Mouse (Mus musculus) frontal cortex, postnatal 25 days (tissue): ENCODE measurements at regions not wholly inside any gene's neighbourhood (a gene's known extent, or its start where the extent isn't known, plus 50 kb on each side); places are given as distances from the start of the nearest gene placed in this dataset.

Experiments
- DNase-seq, 2 experiments: peaks; one replicate each; pipeline ENCODE4 v3.0.0; 2022; ENCODE audit warnings: low spot score in 2 of 2

DNA sequence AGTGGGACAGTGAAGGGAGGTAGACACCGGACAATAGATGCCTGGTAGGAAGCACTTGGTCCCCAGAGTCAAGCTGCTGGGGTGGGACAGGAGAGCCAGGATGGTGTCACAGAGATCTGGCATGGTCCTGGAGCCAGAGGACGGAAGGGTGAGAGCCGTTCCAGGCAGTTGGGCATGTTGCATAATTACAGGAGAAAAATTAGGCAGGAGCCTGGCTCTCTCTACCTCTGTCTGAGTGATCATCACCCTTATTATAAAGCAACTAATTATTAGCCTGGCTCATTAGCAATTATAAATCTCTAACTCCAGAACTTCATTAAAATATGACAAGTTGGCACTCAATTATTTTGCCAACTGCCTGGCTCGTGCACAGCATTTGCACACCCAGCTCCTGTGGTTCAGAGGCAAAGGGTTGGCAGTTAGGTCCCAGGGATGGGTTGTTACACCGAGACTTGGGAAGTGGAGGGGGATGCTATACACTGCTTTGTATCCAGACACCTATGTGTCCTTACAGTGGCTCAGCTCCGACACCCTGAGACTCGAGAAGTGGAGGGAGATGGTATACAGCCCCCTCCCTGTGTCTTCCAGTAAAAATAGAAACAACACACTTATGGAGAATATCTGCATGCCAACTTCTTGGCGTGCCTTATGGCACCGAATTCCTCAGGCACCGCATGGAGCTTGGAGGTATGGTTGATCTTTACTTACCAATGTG, 203.7 kb upstream of the Sdk2 start:
- no peak for DNase-seq

DNA sequence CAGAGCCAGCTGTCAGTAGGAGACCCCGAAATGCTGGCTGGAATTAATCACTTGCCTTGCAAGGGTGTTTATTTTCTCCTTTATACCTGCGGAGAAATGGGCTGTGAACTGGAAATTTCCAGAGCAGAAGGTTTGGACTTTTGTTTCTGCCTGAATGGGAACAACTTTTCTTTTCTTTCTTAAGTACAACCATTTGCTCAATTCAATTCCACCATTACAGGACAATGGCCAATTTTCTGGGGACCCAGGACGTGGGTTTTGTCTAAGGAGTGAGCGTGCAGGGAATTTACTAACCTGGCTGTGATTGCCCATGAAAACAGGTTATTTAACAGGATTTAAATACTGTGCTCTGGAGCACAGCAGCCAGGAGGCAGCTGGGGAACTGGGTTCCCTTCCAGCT, 195.1 kb upstream of the Sdk2 start:
- DNase-seq, result no peak

DNA sequence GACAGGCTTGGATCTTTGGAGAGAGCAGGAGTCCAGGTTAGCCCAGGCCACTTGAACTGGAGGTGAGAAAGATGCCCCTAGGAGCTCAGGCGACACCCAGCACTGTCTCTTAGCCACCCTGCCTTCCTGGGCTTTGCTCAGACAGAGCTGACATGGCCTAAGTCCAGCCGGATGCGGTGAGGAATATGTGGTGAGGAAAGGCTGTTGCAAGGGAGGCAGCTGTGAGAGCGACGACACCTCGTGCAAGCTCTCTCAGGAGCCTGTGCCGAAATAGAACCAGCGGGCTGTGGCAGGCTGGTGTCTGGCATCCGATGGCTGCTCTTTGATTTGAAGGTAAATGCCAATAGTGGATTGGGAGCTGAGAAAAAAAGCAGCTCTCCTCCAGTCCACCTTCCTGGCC, 191.4 kb upstream of the Sdk2 start:
- DNase-seq, result no peak

DNA sequence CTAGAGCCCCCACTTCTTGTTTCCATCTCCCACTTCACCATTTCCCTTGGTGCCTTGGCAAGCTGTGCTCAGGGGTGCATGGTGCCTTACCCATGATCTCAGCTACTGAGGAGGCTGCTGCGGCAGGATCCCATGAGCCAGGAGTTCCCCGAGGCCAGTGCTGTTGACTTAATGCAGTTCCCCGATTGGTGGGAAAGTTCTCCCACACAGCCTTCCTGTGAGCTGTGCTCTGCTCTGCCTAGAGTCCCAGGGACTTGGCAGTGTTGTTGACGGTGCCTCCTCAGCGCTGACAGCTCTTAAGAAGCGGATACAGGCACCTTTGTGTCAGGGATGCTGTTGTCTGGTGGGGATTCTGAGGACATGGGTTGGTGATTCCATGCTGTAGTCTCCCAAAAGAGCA, 190.9 kb upstream of the Sdk2 start:
- DNase-seq, result no peak

DNA sequence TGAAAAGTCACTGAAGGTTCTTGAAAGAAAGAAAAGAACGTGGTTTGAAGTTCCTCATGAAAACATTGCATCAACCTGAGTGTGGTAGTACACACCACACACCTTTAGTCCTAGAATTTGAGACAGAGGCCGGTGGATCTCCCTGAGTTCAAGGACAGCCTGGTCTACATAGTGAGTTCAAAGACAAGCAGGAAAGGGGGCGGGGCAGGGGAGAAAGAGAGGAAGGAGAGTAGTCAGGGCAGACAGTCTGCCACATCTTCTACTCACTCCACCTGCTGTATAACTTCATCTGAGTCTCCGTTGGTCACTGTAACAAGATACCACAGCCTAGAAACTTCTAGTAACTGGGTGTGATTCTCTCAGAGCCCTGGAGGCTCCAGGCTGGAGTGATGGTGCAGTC, 190.2 kb upstream of the Sdk2 start:
- no peak for DNase-seq

DNA sequence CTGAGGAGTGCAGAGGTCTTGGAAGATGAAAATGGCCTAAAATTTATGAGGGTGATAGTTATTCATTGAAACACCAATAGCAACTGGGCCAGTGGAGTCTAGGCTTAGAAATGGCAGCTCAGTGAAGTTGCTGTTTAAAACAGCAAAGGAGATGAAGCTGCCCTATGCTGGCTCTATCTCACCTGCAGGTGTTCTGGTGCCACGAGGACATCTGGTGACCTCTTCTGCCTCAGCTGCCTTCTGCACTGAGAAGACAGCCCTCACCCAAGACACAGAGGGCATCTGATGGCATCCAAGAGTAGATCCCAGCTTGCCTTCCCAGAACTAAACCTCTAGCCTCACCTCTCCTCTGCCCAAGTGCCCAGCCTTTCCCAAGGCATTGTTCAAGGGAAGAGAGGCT, 187.5 kb upstream of the Sdk2 start:
- DNase-seq, result no peak

DNA sequence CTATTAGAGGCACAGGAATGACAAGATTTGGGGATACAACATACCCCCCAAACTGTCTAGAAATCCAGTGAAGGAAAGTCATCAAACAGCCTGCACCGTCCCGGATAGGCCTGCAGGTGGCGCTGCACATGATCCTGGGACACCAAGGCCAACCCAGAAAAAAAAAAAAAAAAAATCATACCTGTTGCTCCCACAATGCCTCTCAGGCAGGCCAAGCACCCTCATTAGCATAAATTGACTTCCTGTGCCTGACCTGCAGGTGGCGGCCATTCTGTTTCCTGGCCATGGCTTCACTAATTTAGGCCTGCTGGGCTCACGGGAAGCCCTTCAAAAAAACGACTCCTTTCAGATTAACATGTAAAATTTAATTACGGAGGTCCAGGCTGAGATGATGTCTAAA, 184.8 kb upstream of the Sdk2 start:
- DNase-seq, result no peak

DNA sequence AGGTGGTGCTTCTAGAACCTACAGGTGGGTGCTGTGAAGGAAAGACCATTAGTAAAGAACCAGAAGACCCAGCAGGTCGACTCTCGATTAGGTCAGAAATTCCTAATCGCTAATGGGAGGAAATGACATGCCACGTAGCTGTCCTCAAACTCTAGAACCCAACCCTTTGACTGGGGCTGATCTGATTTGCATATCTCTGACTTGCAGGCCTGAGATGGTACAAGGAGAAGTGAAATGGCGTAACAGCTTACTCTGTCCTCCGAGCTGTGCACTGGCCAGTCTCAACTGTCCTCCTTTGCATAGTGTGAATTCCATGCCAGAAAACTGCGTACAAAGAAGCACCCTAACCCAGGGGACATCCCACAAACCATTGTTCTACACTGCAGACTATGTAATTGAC, 182.4 kb upstream of the Sdk2 start:
- no peak for DNase-seq

DNA sequence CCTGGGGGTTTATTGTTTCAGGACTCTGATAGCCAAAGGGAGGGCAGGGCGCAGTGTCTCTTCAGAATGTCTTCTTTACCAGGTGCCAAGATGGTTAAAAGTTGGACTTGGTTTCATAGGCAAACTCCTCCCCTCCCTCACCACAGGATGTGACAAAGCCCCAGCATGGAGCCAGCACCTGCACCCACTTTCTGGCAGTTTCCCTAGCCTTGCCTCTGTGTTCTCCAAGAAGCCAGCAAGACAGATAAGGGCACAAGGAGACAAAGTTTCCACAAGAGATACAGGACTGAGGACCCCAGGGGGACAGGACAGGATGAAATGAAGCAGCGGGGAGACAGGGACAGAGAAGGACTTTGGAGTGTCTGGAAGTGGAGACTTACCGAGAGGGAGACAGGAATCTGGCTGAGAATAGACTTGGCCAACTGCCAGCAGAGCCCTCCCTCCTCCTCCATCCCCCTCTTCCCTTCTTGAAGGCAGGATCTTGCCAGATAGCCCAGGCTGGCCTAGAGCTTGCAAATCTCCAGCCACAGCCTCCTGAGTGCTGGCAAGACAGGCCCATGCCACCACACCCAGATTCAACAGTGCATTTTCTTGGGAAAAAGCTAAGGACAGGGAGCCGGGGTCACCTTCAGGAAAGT, 181.5 kb upstream of the Sdk2 start:
- DNase-seq, result no peak

DNA sequence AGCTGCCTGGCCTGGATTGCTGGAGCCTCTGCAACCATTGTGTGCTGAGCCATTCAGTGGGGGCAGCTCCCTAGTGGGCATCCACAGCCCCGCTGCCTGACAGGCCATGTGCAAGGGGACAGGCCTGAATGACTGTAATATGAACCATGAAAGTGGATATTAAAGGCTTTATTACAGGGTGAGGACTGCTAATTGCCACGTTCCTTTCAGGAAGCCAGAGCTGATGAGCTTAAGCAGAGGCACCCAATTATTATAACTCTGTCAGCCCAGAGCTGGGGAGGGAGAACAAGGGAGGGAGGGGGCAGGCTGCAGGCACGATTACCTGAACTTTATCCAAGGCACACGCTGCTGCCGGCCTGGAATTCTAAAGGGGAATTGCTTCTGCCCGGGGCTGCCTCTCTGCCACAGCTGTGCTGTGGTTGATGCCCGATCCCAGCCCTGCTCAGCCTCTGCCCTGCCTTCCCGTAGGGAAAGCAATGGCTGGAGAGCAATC, 172.5 kb upstream of the Sdk2 start:
- DNase-seq, result no peak

DNA sequence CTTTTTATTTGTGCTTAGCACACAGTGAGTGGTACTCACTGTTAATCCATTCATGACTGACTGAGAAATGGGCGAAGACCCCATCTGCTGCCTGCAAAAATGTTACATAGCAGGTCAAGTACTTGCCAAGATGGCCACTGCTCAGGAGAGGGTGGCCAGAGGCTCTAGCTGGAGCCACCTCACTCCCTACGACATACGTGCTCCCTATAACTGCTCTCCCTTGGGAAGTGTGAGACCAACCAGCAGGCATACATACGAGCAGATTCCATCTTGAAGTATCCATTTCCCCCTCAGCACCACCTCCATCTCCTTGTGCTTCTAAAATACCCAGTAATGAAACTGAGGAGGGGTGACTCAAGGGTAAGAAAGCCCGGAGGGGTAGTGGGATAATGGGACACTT, 172.0 kb upstream of the Sdk2 start:
- no peak for DNase-seq

DNA sequence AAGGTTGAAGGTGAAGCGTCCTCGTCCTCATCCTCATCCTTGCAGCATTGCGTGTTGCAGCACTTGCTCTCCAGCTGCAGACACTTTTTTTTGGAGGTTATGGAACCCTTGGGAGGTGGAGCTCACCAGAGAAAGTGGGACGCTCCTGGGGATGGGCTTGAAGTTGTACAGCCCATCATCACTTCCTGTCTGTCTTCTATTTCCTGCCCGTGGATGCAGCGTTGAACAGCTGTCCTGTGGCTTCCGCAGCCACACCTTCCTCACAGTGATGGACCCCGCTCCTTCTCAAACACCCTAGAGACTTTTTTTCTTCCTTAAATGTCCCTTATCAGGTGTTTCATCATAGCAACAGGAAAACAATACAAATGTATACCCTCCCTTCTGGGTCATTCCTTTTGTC, 171.5 kb upstream of the Sdk2 start:
- DNase-seq, result no peak

DNA sequence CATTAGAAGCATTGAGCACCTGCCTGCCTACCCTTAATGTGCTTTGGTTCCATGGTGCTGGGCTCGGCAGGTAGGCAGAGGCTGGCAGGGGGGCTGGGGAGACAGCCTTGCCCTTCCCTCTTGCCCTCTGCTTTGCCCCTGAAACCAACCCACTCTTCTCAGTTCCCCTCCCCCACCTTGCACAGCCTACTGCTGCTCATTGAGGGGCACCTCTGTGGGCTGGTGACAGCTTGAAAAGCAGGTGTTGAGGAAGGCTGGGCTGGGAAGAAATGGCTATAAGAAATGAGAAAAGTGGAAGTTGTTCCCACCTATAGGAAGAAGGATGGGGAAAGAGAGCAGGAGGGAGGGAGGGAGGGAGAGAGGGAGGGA, 167.7 kb upstream of the Sdk2 start:
- no peak for DNase-seq

DNA sequence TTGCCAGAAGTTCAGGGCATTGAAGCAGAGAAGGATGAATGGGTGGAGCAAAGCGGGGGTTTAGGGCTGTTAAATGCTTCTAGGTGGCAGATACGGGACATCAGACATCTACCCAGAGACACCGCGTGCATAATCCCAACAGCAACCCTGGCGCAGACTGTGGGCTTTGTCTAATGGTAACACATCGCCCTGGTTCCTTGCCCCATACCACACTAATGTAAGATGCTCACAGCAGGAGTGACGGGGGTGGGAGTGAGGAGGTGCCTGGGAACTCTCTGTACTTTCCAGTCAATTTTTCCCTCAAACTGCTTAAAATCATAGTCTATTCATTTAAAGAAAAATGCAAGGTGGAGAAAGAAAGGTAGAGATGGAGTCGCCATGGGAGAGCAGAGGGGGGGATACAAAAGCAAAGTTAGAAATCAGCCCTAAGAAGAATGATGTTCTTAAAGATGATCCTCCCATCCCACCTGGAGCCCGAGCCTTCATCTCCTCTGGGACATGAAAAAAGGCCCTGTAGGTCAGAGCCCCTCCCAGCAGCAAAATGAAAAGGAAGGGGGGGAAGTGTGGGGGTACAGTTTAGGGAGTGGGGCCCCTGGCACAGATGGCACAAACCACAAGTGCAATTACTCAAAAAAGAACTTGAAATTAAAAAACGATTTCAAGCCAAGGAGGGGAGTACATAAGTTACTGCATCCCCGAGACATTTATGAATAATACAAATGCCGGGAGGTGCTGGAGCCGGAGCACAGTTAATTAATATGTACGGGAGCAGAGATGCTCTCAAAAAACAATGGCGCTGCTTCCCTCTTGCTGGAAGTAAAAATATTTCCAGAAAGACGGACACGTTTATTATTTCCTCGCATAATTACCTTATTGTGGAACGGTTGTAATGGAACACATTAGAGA, 167.0 kb upstream of the Sdk2 start:
- no peak for DNase-seq

DNA sequence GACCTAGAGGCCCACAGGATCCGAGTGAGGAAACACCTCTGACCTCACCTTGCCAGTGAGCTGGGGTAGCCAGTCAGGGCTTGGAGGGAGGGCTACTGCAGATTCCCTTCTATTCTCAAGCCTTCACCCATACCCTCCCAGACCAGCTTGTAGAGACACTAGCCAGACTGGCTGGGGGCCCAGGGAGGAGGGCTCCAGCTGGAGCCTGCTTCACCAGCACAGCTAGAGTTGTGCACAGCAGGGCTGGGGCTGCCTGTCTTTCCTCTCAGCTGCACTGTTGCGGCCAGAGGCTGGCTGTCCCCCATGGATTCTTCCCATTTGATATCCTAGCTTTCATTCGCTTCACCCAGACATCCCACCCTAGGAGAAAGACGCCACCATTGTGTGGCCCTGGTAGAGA, 165.0 kb upstream of the Sdk2 start:
- DNase-seq, result no peak

DNA sequence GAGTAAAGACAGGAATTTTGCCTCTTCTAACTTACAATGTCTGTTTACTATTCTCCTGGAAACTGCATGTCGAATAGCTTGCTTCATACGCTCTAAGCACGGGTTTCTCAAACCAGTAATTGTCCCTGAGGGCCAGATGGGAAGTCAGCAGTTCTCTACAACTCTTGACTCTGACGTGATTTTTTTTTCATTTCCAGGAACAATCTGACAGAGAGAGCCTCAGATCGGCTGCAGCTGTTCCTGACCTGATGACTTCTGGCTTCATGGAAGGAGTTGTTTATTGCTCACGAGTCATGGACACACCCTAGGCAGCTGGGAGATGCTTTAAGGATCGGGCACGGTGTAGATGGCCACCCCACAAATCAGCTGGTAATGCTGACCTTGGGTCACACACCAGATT, 162.9 kb upstream of the Sdk2 start:
- DNase-seq, result no peak

DNA sequence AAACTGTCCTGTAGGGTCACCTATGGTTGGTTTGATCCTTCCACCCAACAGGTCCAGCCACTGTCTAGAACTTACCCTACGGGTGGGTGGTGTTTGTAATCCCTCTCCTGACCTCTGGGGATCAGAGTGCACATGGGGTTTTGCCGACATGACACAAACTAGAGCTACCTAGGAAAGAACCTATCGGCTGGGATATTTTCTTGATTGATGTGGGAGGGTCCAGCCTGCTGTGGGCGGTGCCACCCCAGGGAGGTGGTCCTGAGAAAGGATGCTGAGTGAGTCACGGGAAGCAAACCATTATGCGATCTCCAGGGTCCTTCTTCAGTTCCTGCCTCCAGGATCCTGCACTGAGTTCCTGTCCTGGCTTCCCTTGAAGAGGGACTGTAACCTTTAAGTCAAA, 162.3 kb upstream of the Sdk2 start:
- no peak for DNase-seq

DNA sequence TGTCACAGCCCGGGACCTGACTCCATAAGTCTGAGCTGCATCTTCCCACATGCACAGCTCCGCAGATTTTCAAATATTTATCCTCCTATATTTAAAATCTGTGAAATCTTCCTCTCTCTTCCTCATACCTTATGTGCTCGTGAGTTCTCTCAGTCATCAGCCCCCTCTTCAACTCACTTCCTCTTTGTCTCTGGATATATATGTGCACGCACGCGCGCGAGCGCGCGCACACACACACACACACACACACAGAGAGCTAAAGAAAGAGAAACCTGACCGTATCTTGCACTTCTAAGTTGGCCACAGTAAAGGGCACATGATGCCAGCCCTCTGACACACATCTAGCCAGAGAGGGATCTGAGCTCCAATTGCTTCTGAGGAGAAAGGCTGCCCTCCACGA, 159.7 kb upstream of the Sdk2 start:
- DNase-seq, result no peak

DNA sequence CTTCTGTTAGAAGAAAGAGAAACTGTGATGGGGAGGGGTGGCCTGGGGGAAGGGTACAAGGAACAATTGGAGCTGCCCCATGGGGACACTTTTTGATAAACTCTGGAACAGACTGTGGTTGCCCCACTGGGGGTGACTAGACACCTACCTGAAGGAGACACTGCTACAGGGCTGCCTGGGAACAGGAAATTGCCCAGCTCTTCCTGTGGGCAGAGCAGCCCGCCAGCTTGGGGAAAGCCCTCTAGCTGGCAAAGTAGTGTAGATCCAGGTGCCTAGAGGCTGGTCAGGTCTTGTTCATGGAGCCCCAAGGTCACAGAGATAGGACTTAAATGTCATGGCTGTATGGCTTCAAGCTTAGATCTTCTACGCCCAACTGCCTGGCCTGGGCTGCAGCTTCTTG, 157.9 kb upstream of the Sdk2 start:
- no peak for DNase-seq

DNA sequence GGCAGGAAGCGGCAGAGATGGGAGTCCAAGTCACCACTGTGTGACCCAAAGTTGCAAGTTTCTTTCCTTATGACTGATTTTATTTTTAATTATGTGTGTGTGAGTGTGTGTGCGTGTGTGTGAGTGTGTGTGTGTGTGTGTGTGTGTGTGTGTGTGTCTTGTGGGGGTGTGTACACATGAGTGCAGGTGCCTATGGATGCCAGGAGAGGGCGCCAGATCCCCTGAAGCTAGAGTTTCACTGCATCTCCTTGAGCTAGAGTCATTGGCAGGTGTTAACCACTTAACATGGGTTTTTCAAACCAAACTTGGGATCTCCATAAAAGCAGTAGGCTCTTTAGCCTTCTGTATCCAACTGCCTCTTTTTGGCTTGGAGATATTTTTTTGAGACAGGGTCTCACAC, 156.2 kb upstream of the Sdk2 start:
- no peak for DNase-seq

DNA sequence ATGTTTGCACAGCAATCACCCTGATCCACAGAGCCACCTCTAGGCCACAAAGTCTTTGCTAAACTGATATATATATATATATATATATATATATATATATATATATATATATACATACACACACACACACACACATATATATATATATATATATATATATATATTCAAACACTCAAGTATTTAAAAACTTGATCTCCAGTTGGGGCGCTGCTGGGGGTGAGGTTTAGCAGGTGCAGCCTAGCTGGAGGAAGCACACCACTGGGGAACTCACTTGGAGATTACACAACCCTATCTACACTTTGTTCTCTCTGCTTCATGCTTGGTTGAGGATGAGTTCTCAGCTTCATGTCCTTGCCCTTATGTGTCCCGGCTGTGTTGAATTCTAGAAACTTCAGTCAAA, 153.6 kb upstream of the Sdk2 start:
- DNase-seq, result no peak

DNA sequence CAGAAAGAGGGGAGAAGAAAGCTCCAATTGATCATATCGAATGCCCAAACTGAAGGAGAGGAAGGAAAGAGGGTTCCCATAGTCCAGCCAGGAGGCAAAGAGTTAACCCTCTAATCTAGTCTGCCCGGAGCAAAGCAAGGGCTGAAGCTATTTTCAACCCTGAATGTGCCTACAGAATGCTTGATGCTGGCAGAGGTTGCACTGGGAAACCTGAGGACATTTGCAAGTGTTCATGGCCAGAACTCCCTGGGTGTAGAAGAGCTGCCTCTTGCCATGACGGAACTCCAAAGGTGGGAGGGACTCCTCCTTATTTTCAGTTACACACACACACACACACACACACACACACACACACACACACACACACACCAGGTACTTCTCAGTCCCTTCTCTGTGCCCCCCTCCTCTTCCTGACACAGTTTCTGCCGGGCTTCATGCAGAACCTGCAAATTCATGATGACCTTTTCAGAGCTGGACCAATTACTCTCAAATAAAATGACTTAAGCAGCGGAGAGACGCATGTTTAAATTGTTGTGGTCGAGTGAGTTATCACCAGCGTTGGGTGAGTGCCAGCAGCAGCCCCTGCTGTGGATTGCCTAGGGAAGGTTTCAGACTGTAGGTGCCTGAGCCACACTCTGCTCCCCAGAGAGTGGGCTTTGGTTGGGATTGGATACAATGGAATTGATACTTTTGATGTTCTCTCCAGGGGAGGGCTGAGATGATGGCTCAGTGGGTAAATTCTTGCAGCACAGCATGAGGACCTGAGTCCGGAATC, 152.1 kb upstream of the Sdk2 start:
- DNase-seq, result no peak
